Mouse (Mus musculus) kidney, postnatal 0 days (tissue): Measurements from ENCODE around the gene Rpl3. TPM values are rescaled to one million over a fixed set of nuclear protein-coding genes. Genes with fewer than 3 reads are reported as not detected.

ENCODE experiments used
- ATAC-seq: fragments of 200-750 bp; cut with Nextera tagmentation; replicated peaks from 2 replicates; pipeline ENCODE4 v1.8.0; 2017; ENCODE audit warnings: low read depth, moderate number of reproducible peaks, moderate TSS enrichment, moderate library complexity; ENCODE audit not compliant: low FRiP score
- DNase-seq: peaks from one replicate; pipeline ENCODE4 v3.0.0-alpha.2; 2016; ENCODE audit warnings: low spot score
- H3K27ac ChIP-seq: fragments of 300-500 bp; sonication (generic); 2 replicates; pipeline ENCODE4 v1.5.1; 2014; ENCODE audit warnings: mild to moderate bottlenecking
- H3K27me3 ChIP-seq: fragments of 300-500 bp; sonication (generic); 2 replicates; pipeline ENCODE4 v1.6.1; 2014; ENCODE audit warnings: low read length, mixed read lengths; ENCODE audit not compliant: insufficient read depth
- H3K36me3 ChIP-seq: fragments of 300-500 bp; sonication (generic); 2 replicates; pipeline ENCODE4 v1.6.1; 2014; ENCODE audit warnings: low read length, mixed read lengths; ENCODE audit not compliant: insufficient read depth
- H3K4me1 ChIP-seq: fragments of 300-500 bp; sonication (generic); replicated peaks from 2 replicates; pipeline ENCODE4 v1.6.1; 2014; ENCODE audit warnings: antibody characterized with exemption, low read length, mixed read lengths; ENCODE audit not compliant: insufficient read depth
- H3K4me2 ChIP-seq: fragments of 300-500 bp; sonication (generic); 2 replicates; pipeline ENCODE4 v1.6.1; 2014; ENCODE audit warnings: mild to moderate bottlenecking, low read length, moderate library complexity, mixed read lengths
- H3K4me3 ChIP-seq: fragments of 300-500 bp; sonication (generic); replicated peaks from 2 replicates; pipeline ENCODE4 v1.5.1; 2014; ENCODE audit warnings: low read depth, low read length
- H3K9ac ChIP-seq: fragments of 300-500 bp; sonication (generic); 2 replicates; pipeline ENCODE4 v1.6.1; 2014; ENCODE audit warnings: low read depth, low read length
- H3K9me3 ChIP-seq: fragments of 300-500 bp; sonication (generic); replicated peaks from 2 replicates; pipeline ENCODE4 v1.6.1; 2016; ENCODE audit warnings: low read length, inconsistent platforms, mixed read lengths
- CTCF ChIP-seq: IDR thresholded peaks from 2 replicates; pipeline ENCODE4 v1.5.1; 2016; ENCODE audit warnings: antibody characterized with exemption, low read depth, mild to moderate bottlenecking, moderate library complexity
- WGBS: fragments of 180-500 bp; shearing (Covaris S2); extraction: QIAGEN DNeasy Blood & Tissue Kit; methylation state at CpG from one replicate; pipeline ENCODE4 v1.1.7; 2014; 5-methylcytosine and 5-hydroxymethylcytosine counted together
- polyA plus RNA-seq: library from polyadenylated mRNA; unstranded; fragments of >200 nt; fragmentation: Nextera tagmentation; extraction: Ambion mirVana; gene quantifications from 2 replicates; pipeline ENCODE4 v1.2.1, GENCODE M21; 2015

The Rpl3 gene
- polyA plus RNA-seq, 1 experiment from 2014 or later: 975 TPM

DNA sequence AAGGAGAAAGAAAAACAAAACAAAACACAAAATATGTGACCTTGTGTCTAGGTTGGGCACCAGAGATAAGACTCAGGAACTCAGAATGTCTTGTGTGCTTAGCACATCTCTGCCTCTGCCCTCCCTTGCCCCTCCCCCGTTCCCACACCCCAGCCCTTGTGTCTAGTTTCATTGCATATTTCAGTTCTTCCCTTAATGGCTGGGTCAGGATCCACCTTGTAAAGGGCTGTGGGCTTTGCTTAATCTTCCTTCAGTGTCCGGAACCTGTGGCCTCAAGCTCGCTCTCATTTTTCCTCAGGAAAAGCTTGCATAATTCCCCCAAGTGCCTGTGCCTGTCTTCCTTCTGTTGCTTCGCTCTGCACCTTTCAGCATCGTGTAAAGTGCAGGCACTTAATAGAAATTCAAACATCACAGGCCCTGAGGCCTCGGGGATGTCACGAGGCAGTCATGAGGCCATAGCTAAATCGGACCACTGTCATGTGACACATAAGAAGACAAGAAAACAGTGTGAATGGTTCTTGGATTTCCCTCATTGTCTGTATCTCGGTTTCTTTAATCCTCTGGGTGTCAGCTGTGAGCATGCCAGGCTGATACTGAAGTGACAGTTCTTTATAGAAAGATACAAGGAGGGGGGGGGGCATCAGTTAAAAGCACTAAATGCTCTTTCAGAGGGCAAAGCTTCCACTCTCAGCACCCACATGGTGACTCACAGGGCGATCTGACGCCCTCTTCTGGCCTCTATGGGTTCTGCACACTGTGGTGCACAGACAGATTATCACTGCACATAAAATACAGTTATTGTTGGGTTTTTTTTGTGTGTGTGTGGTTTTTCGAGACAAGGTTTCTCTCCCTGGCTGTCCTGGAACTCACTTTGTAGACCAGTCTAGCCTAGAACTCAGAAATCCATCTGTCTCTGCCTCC lies 14.1 kb upstream of the Rpl3 start:
- no peak for ATAC-seq
- DNase-seq: no peak
- Histone ChIP-seq H3K36me3 (no peaks in the 10 kb centered on the region), H3K9me3 (no peaks in the 10 kb centered on the region), H3K27ac (no peak overlapping the region), H3K27me3 (no peaks in the 10 kb centered on the region), H3K9ac (no peak overlapping the region), H3K4me1 (no peaks in the 10 kb centered on the region), H3K4me3 (no peak overlapping the region), H3K4me2 (no peak overlapping the region)
- TF ChIP-seq CTCF: no peak
- 71% methylated on average over 12 of the region's 12 CpGs for WGBS

DNA sequence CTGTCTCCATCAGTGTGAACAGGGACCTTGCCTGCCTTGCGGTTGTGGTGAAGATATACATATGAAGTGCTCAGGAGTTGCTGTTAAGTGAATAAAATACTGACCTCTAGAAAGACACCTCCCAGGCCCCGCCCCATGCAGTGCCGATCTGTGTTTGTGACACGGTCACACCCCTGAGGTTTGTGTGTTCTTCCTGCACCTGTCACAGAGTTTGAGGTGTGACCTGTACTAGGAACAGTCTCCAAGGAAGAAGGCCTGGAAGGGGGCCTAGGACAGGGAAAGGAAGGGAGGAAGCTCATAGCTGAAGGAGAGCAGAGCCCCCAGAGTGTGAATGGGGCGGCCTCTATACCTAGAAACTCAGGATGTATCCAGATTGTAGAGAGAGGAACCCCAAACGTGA lies 10.8 kb upstream of the Rpl3 start:
- Histone ChIP-seq H3K9ac (no peak overlapping the region), H3K4me2 (no peak overlapping the region), H3K27ac (no peak overlapping the region), H3K27me3 (no peaks in the 10 kb centered on the region), H3K4me1 (no peaks in the 10 kb centered on the region), H3K36me3 (no peaks in the 10 kb centered on the region), H3K4me3 (no peak overlapping the region), H3K9me3 (no peaks in the 10 kb centered on the region)
- 78% methylated on average over 6 of the region's 6 CpGs for WGBS
- no peak for ATAC-seq
- DNase-seq: no peak
- no peak for TF ChIP-seq CTCF

DNA sequence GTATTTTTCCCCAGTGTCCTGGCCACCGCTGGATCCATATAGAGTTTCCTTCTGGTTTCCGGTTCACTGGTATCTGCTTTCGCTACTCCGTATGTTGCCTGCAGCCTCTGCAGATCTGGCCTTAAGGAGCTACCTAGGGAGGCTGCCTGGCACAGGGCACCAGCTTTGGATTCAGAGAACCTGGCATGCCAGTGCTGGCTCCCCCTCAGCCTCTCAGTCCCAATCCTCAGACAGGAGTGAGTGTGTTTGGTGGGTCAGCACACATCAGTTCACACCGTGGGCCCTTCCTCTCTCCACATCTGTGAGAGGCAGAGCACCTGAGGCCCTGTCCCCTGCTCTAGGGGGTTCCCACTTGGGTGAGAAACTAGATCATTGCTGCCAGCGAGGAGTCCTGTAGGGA lies 9.8 kb upstream of the Rpl3 start:
- no peak for ATAC-seq
- Histone ChIP-seq H3K4me1 (0 out of 2 replicates have a peak, but pooled peaks cover 2% of the 10 kb centered on the region), H3K9me3 (no peaks in the 10 kb centered on the region), H3K4me2 (no peak overlapping the region), H3K9ac (no peak overlapping the region), H3K36me3 (no peaks in the 10 kb centered on the region), H3K27ac (no peak overlapping the region), H3K4me3 (no peak overlapping the region), H3K27me3 (no peaks in the 10 kb centered on the region)
- no peak for TF ChIP-seq CTCF
- DNase-seq: no peak
- 54% methylated on average over 6 of the region's 6 CpGs for WGBS

DNA sequence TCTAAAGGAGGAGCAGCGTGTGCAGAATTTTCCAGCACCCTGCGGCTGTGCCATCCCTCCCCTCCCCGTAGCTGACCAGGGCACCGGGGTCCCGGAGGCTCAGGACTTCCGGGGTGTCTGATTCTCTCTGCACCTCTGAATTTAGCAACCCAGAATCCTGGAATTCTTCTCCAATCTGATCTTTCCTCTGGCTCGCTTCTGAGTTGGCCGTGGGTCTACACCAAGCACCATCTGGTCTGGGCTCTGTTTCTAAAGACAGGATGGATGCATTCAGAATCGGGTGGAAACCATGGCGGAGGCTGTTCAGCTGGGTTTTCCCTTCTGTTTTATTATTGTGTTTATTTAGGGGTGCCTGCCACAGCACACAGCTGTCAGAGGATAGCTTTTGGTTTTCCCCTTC lies 9.2 kb upstream of the Rpl3 start:
- Histone ChIP-seq H3K27ac (no peak overlapping the region), H3K9me3 (no peaks in the 10 kb centered on the region), H3K9ac (no peak overlapping the region), H3K4me1 (0 out of 2 replicates have a peak, but pooled peaks cover 2% of the 10 kb centered on the region), H3K4me3 (no peak overlapping the region), H3K36me3 (no peaks in the 10 kb centered on the region), H3K4me2 (no peak overlapping the region), H3K27me3 (no peaks in the 10 kb centered on the region)
- DNase-seq (no peak), ATAC-seq (no peak)
- 80% methylated on average over 10 of the region's 10 CpGs for whole genome bisulfite sequencing
- TF ChIP-seq CTCF: no peak

DNA sequence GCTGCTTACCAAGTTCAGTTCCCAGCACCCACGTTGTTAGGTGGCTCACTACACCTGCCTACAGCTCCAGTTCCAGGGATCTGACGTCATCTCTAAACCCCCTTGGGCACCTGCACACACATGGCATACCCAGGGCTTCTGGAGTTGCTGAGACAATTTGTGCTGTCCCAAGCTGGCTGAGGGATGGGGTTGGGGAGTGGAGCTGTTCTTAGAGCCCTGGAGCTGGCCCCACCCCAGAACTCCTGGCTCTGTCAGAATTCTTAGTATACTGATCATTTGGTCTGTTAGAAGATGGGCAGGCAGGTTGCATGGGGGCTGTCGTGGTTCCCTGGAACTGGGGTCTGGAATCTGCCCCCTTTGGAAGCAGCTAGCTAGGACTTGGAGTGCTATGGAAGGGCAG lies 8.5 kb upstream of the Rpl3 start:
- H3K4me3 ChIP-seq: no peak overlapping the region
- no peak for ATAC-seq
- WGBS: 86% methylated on average over 3 of the region's 3 CpGs

DNA sequence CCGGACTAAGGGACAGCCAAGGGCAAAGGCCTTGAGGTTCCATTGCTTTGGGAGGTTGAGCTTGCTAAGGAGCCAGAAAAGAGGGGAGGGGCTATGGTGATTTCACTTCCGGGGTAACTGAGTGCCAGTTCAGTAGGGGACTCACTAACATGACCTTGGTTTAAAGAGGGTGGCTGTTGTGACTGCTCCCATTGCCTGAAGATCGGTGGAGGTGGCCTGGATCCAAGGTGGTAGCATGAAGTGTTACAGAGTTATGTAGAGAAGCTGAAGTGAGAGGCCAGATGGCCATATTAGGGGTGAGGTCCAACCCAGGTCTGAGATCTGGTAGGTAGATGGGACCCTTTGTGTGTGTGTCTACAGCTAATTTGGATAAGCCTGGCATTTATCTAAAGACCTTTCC lies 7.8 kb upstream of the Rpl3 start:
- Histone ChIP-seq H3K4me1 (0 out of 2 replicates have a peak, but pooled peaks cover 2% of the 10 kb centered on the region), H3K4me2 (no peak overlapping the region), H3K27me3 (no peaks in the 10 kb centered on the region), H3K36me3 (no peaks in the 10 kb centered on the region), H3K9ac (no peak overlapping the region), H3K27ac (no peak overlapping the region), H3K9me3 (no peaks in the 10 kb centered on the region), H3K4me3 (no peak overlapping the region)
- WGBS: 62% methylated on average over 3 of the region's 3 CpGs
- DNase-seq: no peak
- TF ChIP-seq CTCF: no peak
- ATAC-seq: no peak

More for the DNA sequence above, 8.5 kb upstream of the Rpl3 start:
- H3K9me3 ChIP-seq: no peaks in the 10 kb centered on the region
- TF ChIP-seq CTCF: no peak
- DNase-seq: no peak
- H3K9ac ChIP-seq: no peak overlapping the region
- H3K27ac ChIP-seq: no peak overlapping the region
- H3K27me3 ChIP-seq: no peaks in the 10 kb centered on the region
- H3K4me1 ChIP-seq: 0 out of 2 replicates have a peak, but pooled peaks cover 2% of the 10 kb centered on the region
- no peak overlapping the region for H3K4me2 ChIP-seq
- no peaks in the 10 kb centered on the region for H3K36me3 ChIP-seq
